Mouse (Mus musculus): ENCODE data around the gene Carns1.
A peak's percentile ranks its signal among the peaks of the same experiment; 100 is the strongest.

Carns1 gene

DNA sequence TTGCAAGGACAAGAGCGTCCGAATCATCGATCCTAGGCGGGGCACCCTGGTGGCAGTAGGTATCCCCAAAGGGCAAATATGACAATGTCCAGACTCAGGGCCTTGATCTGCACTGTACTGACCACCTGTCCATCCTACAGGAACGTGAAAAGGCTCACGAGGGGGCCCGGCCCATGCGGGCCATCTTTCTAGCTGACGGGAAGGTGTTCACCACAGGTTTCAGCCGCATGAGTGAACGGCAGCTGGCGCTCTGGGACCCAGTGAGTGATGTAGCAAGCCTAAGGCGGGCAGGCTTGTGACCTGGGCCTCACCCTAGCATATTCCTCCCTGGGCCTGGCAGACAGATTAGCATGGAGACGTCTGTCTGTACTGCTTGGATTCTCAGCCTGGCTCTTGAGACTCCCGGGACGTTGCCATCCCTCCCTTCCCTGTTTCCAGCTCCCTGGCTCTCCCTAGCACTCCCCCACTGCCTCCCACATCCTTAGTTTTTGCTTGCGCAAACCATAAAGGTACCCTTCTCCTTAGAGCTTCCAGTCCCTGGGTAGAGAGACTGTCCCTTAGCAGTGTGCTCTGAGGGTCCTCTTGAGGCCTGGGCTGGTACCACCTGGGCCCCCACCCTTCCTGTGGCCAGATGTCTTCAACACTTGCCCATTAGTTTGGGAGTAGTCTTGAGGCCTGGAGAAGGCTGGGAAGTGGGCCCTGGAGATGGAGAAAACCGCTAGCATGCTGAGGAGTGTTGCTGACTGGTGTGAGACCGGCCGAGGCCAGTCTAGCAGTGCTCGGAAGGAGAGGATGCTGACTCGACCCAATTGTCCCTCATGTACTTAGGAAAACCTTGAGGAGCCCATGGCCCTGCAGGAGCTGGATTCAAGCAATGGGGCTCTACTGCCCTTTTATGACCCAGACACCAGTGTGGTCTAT, 24.5 kb downstream of the Carns1 start:
- DNase-seq (ENCODE audit: low read depth, low spot score) = no peak

GRCm38 (mm10) chr19:4149764-4150461, 25.4 kb downstream of the Carns1 start:
- DNase-seq (ENCODE audit: low read depth, low spot score) = no peak

GRCm38 (mm10) chr19:4149283-4149682, 26.0 kb downstream of the Carns1 start:
- DNase-seq (ENCODE audit: low read depth, low spot score) = no peak

- no peak for DNase-seq (ENCODE audit: low read depth, low spot score)
Measured at GRCm38 (mm10) chr19:4148819-4149218, 26.5 kb downstream of the Carns1 start.

DNA sequence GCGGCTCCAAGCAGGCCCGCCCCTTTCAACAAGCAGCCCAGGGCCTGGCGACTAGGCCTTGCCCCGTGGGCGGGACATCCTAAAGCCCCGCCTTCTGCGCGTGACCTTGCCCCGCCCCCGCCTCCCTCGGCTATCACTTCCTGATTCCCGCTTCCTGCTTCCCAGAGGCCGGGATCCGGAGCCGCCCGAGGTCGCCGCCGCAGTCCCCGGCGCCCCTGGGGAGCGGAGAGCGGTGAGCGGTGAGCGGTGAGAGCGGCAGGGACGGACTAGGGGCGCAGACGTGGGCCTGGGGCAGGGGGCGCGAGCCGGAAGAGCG, 26.8 kb downstream of the Carns1 start, which contains the start of gene Coro1b:
TSS of gene Coro1b (plus strand) at position 129 of the 316 bp plus-strand sequence.
- DNase-seq (ENCODE audit: low read depth, low spot score) = peak; percentile 92

- no peak for DNase-seq (ENCODE audit: low read depth, low spot score)
Measured at GRCm38 (mm10) chr19:4147782-4148490, 27.3 kb downstream of the Carns1 start.

- DNase-seq (ENCODE audit: low read depth, low spot score) = no peak
Measured at GRCm38 (mm10) chr19:4147022-4147405, 28.3 kb downstream of the Carns1 start.

DNA sequence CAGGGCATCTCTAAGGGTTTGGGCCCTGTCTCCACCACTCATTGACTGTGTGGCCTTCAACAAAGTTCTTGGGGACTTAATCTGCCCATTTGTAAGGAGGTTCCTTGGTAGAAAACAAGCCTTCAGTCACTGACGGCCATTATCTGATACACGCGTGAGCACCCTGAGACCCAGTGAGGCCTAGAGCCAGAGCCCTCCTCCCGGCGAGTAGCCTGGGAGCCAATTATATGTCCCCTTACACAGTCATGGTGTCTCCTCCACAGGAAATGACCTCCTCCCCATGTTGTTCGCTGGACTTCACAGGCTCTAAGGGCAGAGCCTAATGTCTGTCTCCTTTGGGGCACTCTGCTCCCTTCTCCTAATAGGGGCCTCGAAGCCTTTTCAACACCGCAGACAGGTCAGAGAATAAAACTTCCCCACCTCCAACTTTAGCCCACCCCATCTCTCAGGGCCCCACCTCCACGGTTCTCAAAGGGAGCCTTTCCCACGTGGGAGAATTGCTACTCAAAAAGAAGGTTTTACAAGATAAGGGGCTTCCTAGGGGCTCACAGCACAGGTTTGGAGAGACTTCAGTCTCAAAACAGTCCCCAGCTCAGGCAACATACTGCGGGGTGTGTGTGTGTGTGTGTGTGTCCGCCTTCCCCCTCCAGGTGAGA, 28.8 kb downstream of the Carns1 start:
- DNase-seq (ENCODE audit: low read depth, low spot score) = no peak

DNA sequence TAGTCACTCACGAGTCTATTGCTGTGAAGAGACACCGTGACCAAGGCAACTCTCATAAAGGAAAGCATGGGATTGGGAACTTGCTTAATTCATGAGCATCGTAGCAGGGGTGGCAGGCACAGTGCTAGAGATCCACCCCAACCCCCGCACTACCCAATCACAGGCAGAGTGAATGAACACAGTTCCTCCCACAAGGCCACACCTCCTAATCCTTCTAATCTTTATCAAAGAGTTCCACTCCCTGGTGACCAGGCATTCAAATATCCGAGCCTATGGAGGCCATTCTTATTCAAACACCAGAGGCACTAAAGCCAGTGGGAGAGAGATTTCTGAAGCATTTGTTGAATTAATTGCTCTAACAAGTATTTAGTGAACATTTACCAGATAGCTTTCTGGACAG, 29.3 kb downstream of the Carns1 start:
- no peak for DNase-seq (ENCODE audit: low read depth, low spot score)

DNA sequence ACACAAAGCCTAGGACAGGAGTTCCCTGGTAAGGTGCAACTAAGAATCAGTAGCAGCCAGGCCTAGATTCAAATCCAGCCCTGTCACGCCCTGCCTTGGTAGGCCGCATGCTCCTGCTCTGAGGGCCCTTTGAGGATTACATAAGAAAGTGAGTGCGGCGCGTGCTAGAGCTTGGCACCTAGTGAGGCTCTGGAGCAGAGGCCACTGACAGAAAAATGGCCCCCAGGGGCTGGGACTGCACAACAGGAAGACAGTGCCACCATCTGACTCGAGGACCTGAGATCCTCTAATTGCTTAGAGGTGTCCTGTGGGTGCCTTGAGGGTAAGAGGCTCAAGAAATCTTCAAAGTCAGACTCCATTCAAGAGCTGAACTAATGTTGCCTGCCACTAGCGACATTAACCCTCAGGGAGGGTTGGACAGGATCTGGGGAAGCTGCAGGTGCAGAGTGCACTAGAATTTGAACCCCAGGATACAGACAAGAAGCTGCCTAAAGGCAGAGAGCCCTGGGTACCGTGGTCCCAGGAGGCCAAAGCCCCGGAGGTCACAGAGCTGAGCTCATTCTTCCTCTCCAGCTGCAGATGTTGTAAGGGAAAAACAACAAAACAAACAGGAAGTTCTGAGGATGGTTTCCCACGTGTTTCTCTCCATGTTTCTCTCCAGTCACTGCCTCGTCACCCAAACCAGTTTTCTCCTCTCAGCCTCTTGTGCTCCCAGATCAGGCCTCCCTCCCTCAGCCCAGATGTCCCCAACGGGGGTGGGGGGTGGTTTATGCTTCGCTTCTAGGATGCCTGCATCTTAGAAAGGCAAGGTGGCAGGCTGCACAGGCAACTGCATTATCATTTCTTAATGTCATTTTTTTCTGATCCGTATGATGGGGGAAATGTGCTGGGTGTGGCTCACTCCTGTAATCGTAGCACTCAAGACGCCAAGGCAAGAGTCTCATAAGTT, 30.5 kb downstream of the Carns1 start:
- DNase-seq (ENCODE audit: low read depth, low spot score) = peak; percentile 62

DNA sequence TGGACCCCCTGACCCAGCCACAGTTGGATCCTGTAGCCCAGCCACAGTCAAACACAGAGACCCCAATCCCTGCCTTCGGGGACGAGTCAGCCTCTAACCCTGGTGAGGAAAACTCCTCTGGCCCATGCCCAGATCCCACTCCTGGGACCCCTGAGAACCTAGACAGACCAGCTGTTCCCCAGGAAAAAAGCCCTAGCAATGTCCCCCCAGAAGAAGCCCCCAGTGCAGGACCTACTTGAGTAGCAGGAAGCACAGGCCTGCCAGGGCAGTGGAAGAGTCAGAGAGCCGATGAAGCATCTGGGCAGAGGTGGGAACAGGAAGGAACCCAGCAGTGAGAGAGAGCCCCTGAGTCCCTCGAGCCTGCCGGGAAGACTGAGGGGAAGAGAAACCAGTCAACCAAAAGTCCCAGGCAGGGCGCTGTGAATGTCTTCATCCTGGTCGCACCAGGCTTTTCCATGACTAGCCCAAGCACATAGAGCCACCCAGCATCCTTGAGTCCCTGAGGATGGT, 31.5 kb downstream of the Carns1 start, which contains the start of gene Cabp4:
TSS of gene Cabp4 (minus strand) at position 275 of the 510 bp plus-strand sequence.
- no peak for DNase-seq (ENCODE audit: low read depth, low spot score)

GRCm38 (mm10) chr19:4142416-4143173, 32.7 kb downstream of the Carns1 start:
- DNase-seq (ENCODE audit: low read depth, low spot score) = no peak

DNA sequence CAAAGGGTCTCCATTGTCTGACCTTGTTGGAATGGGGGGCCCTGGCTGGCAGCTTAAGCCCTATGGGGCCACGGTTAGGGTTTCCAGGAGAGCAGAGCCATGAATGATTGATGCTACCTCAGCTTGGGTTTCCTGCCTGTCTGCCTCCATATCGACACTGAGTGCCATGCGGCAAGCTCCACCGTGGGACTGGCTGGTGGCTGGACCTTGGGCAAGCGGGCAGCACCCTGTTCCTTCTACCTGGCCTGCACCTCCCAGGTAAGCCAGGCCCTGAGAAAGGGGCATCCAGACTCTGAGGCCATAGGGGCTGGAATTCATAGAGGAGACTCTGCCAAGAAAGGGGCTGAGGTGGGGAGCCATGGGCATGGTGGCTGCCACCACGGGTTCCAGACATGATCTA, 35.1 kb downstream of the Carns1 start:
- no peak for DNase-seq (ENCODE audit: low read depth, low spot score)

GRCm38 (mm10) chr19:4139446-4139845, 35.8 kb downstream of the Carns1 start, which contains the start of gene Gpr152:
TSS of gene Gpr152 (plus strand) at chr19:4139787.
- no peak for DNase-seq (ENCODE audit: low read depth, low spot score)

DNA sequence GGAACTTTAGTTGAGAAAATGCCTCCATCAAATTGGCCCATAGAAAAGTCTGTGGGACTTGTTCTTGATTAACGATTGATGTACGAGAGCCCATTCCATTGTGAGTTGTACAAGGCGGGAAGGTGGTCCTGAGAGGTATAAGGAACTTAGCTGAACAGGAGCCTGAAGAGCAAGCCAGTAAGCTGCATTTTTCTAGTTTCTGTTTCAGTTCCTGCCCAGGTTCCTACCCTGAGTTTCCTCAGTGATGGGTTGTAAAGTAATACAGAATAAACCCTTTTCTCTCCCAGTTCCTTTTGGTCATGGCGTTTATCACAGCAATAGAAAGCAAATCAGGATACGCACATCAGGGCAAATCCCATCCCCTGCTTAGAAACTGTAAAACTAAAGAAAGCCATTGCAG, 37.4 kb downstream of the Carns1 start:
- peak; percentile 73 for DNase-seq (ENCODE audit: low read depth, low spot score)

GRCm38 (mm10) chr19:4136463-4136862, 38.8 kb downstream of the Carns1 start:
- DNase-seq (ENCODE audit: low read depth, low spot score) = no peak

DNA sequence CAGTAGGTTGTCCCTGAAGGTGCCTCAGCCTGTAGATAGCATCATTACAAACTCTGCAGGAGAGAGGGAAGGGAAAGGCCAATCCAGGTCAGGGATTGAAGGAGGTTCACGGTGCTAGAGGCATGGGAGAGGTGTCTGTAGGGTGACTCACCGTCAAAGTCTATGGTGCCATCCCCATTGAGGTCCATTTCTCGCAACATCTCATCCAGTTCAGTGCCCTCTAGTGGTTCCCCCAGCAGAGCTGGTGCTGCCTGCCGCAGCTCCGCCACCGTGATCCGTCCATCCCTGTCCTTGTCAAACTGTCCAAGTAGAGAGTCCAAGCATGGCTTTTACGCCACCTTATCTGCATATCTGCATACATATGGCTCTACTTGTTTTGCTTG, 39.3 kb downstream of the Carns1 start:
- DNase-seq (ENCODE audit: low read depth, low spot score) = peak; percentile 75

GRCm38 (mm10) chr19:4135229-4135962, 39.9 kb downstream of the Carns1 start:
- peak; percentile 55 for DNase-seq (ENCODE audit: low read depth, low spot score)

GRCm38 (mm10) chr19:4134354-4134753, 40.9 kb downstream of the Carns1 start:
- no peak for DNase-seq (ENCODE audit: low read depth, low spot score)

Measured in A20 (cell line).